Mouse (Mus musculus) stomach, postnatal 0 days (tissue): ENCODE data around the gene Ncaph.

Experiments used
- CTCF ChIP-seq: IDR thresholded peaks from 2 replicates; pipeline ENCODE4 v1.5.1; 2016; ENCODE audit warnings: antibody characterized with exemption, low read depth, mild to moderate bottlenecking, moderate library complexity
- EP300 ChIP-seq: optimal IDR thresholded peaks from 2 replicates; pipeline ENCODE3; 2016; ENCODE audit warnings: antibody characterized with exemption

- TF ChIP-seq EP300 (no peak), CTCF (no peak)
Measured at GRCm38 (mm10) chr2:127108986-127109385, 24.8 kb downstream of the Ncaph start.
